Mouse (Mus musculus) heart, postnatal 0 days (tissue): ENCODE results near the gene Chit1. TPM values are rescaled to one million over a fixed set of nuclear protein-coding genes. Genes with fewer than 3 reads are reported as not detected.
A peak's percentile ranks its signal among the peaks of the same experiment; 100 is the strongest.

Experiments used
- ATAC-seq: fragments of 200-750 bp; cut with Nextera tagmentation; 2 replicates; pipeline ENCODE4 v1.8.0; 2017; ENCODE audit warnings: low read depth, moderate number of reproducible peaks, moderate library complexity; ENCODE audit not compliant: insufficient read depth
- DNase-seq: peaks from one replicate; pipeline ENCODE4 v3.0.0-alpha.2; 2016; ENCODE audit warnings: low spot score
- H3K27ac ChIP-seq: fragments of 300-500 bp; sonication (generic); 2 replicates; pipeline ENCODE4 v1.5.1; 2014; ENCODE audit warnings: low read depth, mild to moderate bottlenecking
- H3K27me3 ChIP-seq: fragments of 300-500 bp; sonication (generic); 2 replicates; pipeline ENCODE4 v1.6.1; 2014; ENCODE audit warnings: low read length, mixed read lengths; ENCODE audit not compliant: control insufficient read depth, insufficient read depth
- H3K36me3 ChIP-seq: fragments of 300-500 bp; sonication (generic); replicated peaks from 2 replicates; pipeline ENCODE4 v1.6.1; 2014; ENCODE audit warnings: low read length, mixed read lengths; ENCODE audit not compliant: control insufficient read depth, insufficient read depth
- H3K4me1 ChIP-seq: fragments of 300-500 bp; sonication (generic); 2 replicates; pipeline ENCODE4 v1.6.1; 2014; ENCODE audit warnings: antibody characterized with exemption; ENCODE audit not compliant: control insufficient read depth, insufficient read depth
- H3K4me2 ChIP-seq: fragments of 300-500 bp; sonication (generic); 2 replicates; pipeline ENCODE4 v1.6.1; 2014; ENCODE audit warnings: low read depth, mild to moderate bottlenecking, low read length, moderate library complexity
- H3K4me3 ChIP-seq: fragments of 300-500 bp; sonication (generic); 2 replicates; pipeline ENCODE4 v1.5.1; 2014; ENCODE audit warnings: low read depth, low read length
- H3K9ac ChIP-seq: fragments of 300-500 bp; sonication (generic); replicated peaks from 2 replicates; pipeline ENCODE4 v1.6.1; 2014; ENCODE audit warnings: low read depth, low read length, mixed read lengths
- H3K9me3 ChIP-seq: fragments of 300-500 bp; sonication (generic); replicated peaks from 2 replicates; pipeline ENCODE4 v1.6.1; 2016; ENCODE audit warnings: low read length; ENCODE audit not compliant: control insufficient read depth
- CTCF ChIP-seq: IDR thresholded peaks from 2 replicates; pipeline ENCODE4 v1.5.1; 2016; ENCODE audit warnings: antibody characterized with exemption, control low read depth, low read depth
- EP300 ChIP-seq: IDR thresholded peaks from 2 replicates; pipeline ENCODE4 v1.6.1; 2016; ENCODE audit warnings: antibody characterized with exemption, low read depth
- WGBS: fragments of 180-500 bp; shearing (Covaris S2); extraction: QIAGEN DNeasy Blood & Tissue Kit; methylation state at CpG from one replicate; pipeline ENCODE4 v1.1.7; 2014; 5-methylcytosine and 5-hydroxymethylcytosine counted together
- polyA plus RNA-seq: library from polyadenylated mRNA; unstranded; fragments of >200 nt; fragmentation: Nextera tagmentation; extraction: Ambion mirVana; gene quantifications from 2 replicates; pipeline ENCODE4 v1.2.1, GENCODE M21; 2015
- total RNA-seq: library from RNA; depleted of rRNA; stranded (reverse); fragments of >200 nt; gene quantifications from 2 replicates; pipeline ENCODE4 v1.2.3, GENCODE M21; 2014; ENCODE audit warnings: low replicate concordance

Chit1 gene
- total and polyA plus RNA-seq, 2 experiments from 2014 or later = 0.19 to 0.76 TPM

DNA sequence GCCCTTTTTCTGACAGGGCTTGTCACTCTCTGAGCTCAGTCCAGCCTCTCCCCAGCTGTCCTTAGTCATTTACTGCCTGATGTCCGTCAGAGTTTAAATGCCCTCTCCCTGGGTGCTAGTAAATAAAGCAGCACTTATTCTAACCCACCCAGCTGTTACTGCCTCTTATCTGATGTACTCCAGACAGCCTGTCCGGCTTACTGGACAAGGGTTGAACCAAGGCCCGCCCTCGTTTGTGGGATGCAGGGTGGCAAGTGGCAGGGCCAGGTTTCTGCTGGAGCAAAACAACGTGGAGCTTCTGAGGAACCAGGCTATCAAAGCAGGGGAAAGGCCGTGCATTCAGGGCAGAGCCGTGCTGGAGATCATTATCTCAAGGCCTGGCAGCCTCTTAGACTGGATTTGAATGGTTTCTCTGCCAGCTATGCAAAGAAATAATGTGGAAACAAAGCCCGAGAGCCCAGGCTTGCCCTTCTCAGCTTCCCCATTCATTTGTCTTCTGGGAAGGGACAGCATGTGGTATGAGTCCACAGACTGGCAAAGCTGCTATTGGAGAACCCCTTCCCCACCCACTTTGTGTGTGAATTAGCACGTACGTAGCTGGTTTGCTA is 39.5 kb upstream of the Chit1 start:
- H3K27me3 ChIP-seq = no peaks in the 10 kb centered on the region
- no peak overlapping the region for H3K4me2 ChIP-seq
- no peak for DNase-seq
- no peaks in the 10 kb centered on the region for H3K9me3 ChIP-seq
- no peak overlapping the region for H3K9ac ChIP-seq
- H3K27ac ChIP-seq = peak overlapping the region; percentile 43; the same call in 1 of the 2 replicates
- TF ChIP-seq CTCF = no peak
- no peak for TF ChIP-seq EP300
- peaks cover 44% of the 10 kb centered on the region for H3K4me1 ChIP-seq
- peak; percentile 14; the same call in 1 of the 2 replicates for ATAC-seq
- H3K4me3 ChIP-seq = no peak overlapping the region
- peaks cover 19% of the 10 kb centered on the region for H3K36me3 ChIP-seq
- WGBS = 58% methylated on average over 10 of the region's 10 CpGs

DNA sequence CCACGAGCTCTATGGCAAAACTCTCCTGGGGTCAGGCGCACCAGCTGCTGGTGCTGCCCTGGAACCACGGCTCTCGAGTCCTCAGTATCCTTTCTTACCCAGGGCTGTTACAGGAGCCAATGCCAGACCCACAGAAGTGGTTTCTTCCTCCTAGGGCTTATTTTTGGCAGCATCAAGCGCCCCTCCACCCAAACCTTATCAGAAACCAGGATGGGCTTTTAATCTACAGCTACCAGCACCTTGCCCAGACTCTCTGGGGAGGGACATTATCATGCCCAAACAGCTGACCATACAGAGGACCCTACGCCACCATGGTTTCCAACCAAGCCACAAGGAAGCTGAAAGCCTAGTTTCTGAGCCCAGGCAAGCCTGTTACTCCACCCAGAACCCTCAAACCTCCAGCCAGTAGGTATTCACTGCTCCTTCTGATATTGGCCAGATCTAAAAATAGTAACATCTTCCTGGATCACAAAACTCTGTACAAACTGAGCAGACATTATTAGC is 37.9 kb upstream of the Chit1 start:
- no peak for TF ChIP-seq EP300
- no peak for TF ChIP-seq CTCF
- Histone ChIP-seq H3K27me3 (no peaks in the 10 kb centered on the region), H3K4me3 (no peak overlapping the region), H3K36me3 (peaks cover 28% of the 10 kb centered on the region), H3K9me3 (no peaks in the 10 kb centered on the region), H3K27ac (peak overlapping the region; percentile 31), H3K4me2 (no peak overlapping the region), H3K4me1 (peaks cover 54% of the 10 kb centered on the region), H3K9ac (no peak overlapping the region)
- 43% methylated on average over 6 of the region's 6 CpGs for WGBS
- DNase-seq = no peak
- no peak for ATAC-seq

DNA sequence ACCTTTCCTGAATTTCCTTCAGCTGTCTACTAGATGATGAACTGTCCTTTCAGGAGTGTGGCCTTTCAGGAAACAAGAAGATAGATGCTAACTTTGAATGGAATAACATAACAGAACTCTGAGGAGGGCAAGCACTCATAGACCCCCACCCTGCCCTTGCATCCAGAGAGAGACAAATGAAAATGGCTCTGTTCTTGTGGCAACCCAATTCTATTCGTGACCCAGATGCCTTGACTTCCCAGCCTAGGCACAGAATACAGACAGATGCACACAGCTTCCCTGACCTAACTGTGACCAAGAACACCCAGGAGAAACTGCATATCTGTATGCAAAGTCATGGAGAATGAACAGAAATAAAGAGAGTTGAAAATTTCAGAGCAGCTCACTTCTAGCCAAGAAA is 37.4 kb upstream of the Chit1 start:
- peaks cover 28% of the 10 kb centered on the region for H3K36me3 ChIP-seq
- peaks cover 54% of the 10 kb centered on the region for H3K4me1 ChIP-seq
- ATAC-seq (no peak), DNase-seq (no peak)
- no peak overlapping the region for H3K4me2 ChIP-seq
- no peaks in the 10 kb centered on the region for H3K27me3 ChIP-seq
- H3K9ac ChIP-seq = no peak overlapping the region
- peak overlapping the region; percentile 31; the same call in 1 of the 2 replicates for H3K27ac ChIP-seq
- no peaks in the 10 kb centered on the region for H3K9me3 ChIP-seq
- H3K4me3 ChIP-seq = no peak overlapping the region
- TF ChIP-seq EP300 (no peak), CTCF (no peak)
- 80% methylated on average over 1 of the region's 1 CpGs for WGBS

DNA sequence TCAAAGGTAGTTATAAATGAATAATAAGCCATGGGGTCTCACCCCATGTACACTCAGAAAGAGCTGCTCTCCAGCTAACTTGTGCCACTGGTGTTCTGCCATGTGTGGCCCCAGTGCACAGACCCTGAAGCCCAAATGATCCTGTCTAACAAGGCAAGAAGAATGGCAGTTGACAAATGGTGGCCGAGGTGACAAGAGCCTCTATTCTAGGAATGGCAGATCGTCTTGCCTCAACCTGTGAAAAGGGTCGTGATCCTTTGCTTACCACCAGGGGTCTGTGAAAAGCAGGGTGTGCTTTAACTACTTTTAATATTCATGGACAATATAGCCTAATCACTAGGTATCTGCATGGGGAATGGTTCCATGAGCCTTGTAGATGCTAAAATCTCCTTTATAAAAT is 36.9 kb upstream of the Chit1 start:
- Histone ChIP-seq H3K9me3 (no peaks in the 10 kb centered on the region), H3K9ac (no peak overlapping the region), H3K4me3 (no peak overlapping the region), H3K27ac (peak overlapping the region; percentile 13; the same call in 1 of the 2 replicates), H3K4me1 (peaks cover 54% of the 10 kb centered on the region), H3K36me3 (peaks cover 28% of the 10 kb centered on the region), H3K4me2 (no peak overlapping the region; the same call in 1 of the 2 replicates), H3K27me3 (no peaks in the 10 kb centered on the region)
- 67% methylated on average over 3 of the region's 3 CpGs for WGBS
- no peak for TF ChIP-seq CTCF
- no peak for TF ChIP-seq EP300
- ATAC-seq (no peak), DNase-seq (no peak)

DNA sequence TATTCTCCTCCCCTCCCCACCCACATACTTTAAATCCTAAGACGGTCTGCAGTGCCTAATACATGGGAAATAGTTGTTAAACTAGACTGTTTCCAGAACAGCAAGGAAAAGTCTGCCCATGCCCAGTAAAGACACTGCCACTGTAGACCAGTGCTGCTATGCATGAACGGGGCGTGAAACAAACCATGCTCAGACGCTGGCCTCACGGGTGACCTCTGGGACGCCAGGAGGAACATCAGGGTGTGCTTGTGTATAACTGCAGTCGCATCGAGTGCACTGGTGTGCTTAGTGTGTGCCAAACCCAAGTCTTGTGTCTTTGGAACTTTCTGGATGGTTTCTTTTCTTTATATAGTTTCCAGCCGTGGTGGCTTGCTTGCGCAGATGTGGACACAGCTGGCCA is 36.4 kb upstream of the Chit1 start:
- ATAC-seq (no peak), DNase-seq (no peak)
- WGBS = 81% methylated on average over 10 of the region's 10 CpGs
- H3K4me3 ChIP-seq = no peak overlapping the region
- no peaks in the 10 kb centered on the region for H3K27me3 ChIP-seq
- no peaks in the 10 kb centered on the region for H3K9me3 ChIP-seq
- TF ChIP-seq CTCF (no peak), EP300 (no peak)
- H3K27ac ChIP-seq = 0 out of 2 replicates have a peak overlapping the region, but pooled peaks have one; percentile 13
- H3K4me2 ChIP-seq = peak overlapping the region; percentile 19; the same call in 1 of the 2 replicates
- H3K36me3 ChIP-seq = peaks cover 28% of the 10 kb centered on the region
- no peak overlapping the region for H3K9ac ChIP-seq
- peaks cover 54% of the 10 kb centered on the region for H3K4me1 ChIP-seq
